13 mouse cellular contexts compared by ENCODE assay signal in genomic region chr2:166029232-166029631, GRCm38 (mm10). TPM values are rescaled to one million over a fixed set of nuclear protein-coding genes. Genes with fewer than 3 reads are reported as not detected.
A peak's percentile ranks its signal among the peaks of the same experiment; 100 is the strongest.
DNase-seq lines count a peak whose midpoint lies in the region; ATAC-seq and TF ChIP-seq lines count a peak whose summit lies in the region.
"Had no signal": no experiment of that assay in that cellular context is flagged by ENCODE, and none has a peak within 500 bp of the region (broad histone marks: within the 10 kb centered on the region; RNA-seq: fewer than 3 reads in every experiment).

No protein-coding gene starts in this region.

- no peaks in the 10 kb centered on the region for H3K27me3 ChIP-seq in heart, adult 2 months (ENCODE audit: control insufficient read depth, insufficient read depth, low read length)
- H3K27me3 ChIP-seq in hindbrain, postnatal 0 days (ENCODE audit: insufficient read depth, low read length): no peaks in the 10 kb centered on the region
- H3K27me3 ChIP-seq: CH12.LX; midbrain, embryonic 12.5 days had no signal

- no peak overlapping the region for H3K9ac ChIP-seq in heart, adult 2 months (ENCODE audit: low read depth, low read length)
- no peak overlapping the region for H3K9ac ChIP-seq in hindbrain, postnatal 0 days (replicated peaks; ENCODE audit: low read length)
- H3K9ac ChIP-seq: midbrain, embryonic 12.5 days had no signal

- H3K4me1 ChIP-seq in heart, adult 2 months (ENCODE audit: control insufficient read depth, insufficient read depth, low read length): peaks cover 30% of the 10 kb centered on the region
- peaks cover 6% of the 10 kb centered on the region; the same call in 1 of the 2 replicates for H3K4me1 ChIP-seq in hindbrain, postnatal 0 days (ENCODE audit: insufficient read depth, low read length)

- TF ChIP-seq CTCF in heart, adult 2 months (IDR thresholded peaks at IDR 0.05): no peak
- TF ChIP-seq CTCF in layer of hippocampus, adult 2 months (conservative IDR thresholded peaks at IDR 0.05): no peak
- TF ChIP-seq CTCF in hindbrain, postnatal 0 days (IDR thresholded peaks at IDR 0.05; ENCODE audit: low read depth): no peak

- H3K36me3 ChIP-seq in heart, adult 2 months (ENCODE audit: control insufficient read depth, insufficient read depth, low read length): peaks cover 25% of the 10 kb centered on the region
- no peaks in the 10 kb centered on the region for H3K36me3 ChIP-seq in hindbrain, postnatal 0 days (ENCODE audit: insufficient read depth, low read length)
- H3K36me3 ChIP-seq: midbrain, embryonic 12.5 days had no signal

- no peaks in the 10 kb centered on the region for H3K9me3 ChIP-seq in hindbrain, postnatal 0 days (ENCODE audit: low read length)
- H3K9me3 ChIP-seq: midbrain, embryonic 12.5 days had no signal

- H3K27ac ChIP-seq in heart, adult 2 months: peak overlapping the region; percentile 6; the same call in 1 of the 2 replicates
- peak overlapping the region; percentile 51 for H3K27ac ChIP-seq in layer of hippocampus, adult 2 months
- H3K27ac ChIP-seq in hindbrain, postnatal 0 days: 0 out of 2 replicates have a peak overlapping the region, but pooled peaks have one; percentile 26
- H3K27ac ChIP-seq: midbrain, embryonic 12.5 days had no signal

- TF ChIP-seq EP300 in heart, adult 2 months (IDR thresholded peaks at IDR 0.05; ENCODE audit: insufficient read depth, low read depth, low read length): no peak

- intact Hi-C loops in heart, adult 2 months (cut with DNase I): no loop called here

- H3K4me3 ChIP-seq in heart, adult 2 months: no peak overlapping the region
- no peak overlapping the region for H3K4me3 ChIP-seq in layer of hippocampus, adult 2 months
- H3K4me3 ChIP-seq in hindbrain, postnatal 0 days (ENCODE audit: low read length): no peak overlapping the region
- H3K4me3 ChIP-seq: midbrain, embryonic 12.5 days had no signal

- no peak for DNase-seq in heart, adult 2 months
- DNase-seq in heart, adult 9 months (ENCODE audit: low spot score in 2 of 2): no peak
- no peak for DNase-seq in layer of hippocampus, adult 2 months (ENCODE audit: low spot score in 2 of 2)
- no peak for DNase-seq in layer of hippocampus, adult 18-20 months (ENCODE audit: low spot score in 2 of 2)
- peak; percentile 54 for DNase-seq in A20 (ENCODE audit: low read depth, low spot score)
- no peak for DNase-seq in hindbrain, postnatal 0 days (ENCODE audit: low spot score)
- no peak for DNase-seq in right cerebral cortex, adult 18-20 months
- DNase-seq in layer of hippocampus, adult 11-12 months (ENCODE audit: low spot score): no peak
- DNase-seq: cerebellum, adult 9-10 months; kidney, postnatal 25 days; thymus, postnatal 25 days had no signal

- WGBS in heart, adult 2 months: 27% methylated on average over 4 of the region's 4 CpGs
- 38% methylated on average over 4 of the region's 4 CpGs for WGBS in hindbrain, postnatal 0 days

- ATAC-seq in hindbrain, postnatal 0 days: no peak

- TF ChIP-seq POLR2A in heart, adult 2 months (IDR thresholded peaks at IDR 0.05; ENCODE audit: insufficient read depth, low read depth, low read length): no peak

- H3K4me2 ChIP-seq in hindbrain, postnatal 0 days (ENCODE audit: low read depth, low read length): no peak overlapping the region
- H3K4me2 ChIP-seq: midbrain, embryonic 12.5 days had no signal

- peaks cover 10% of the 10 kb centered on the region for H3K79me2 ChIP-seq in heart, adult 2 months (replicated peaks; ENCODE audit: control insufficient read depth, insufficient read depth, low read length)

RNA-seq across cellular contexts. Expression of gene Ncoa3, which starts 36.8 kb away (rescaled TPM):
- total RNA-seq in heart, adult 2 months (2021): 10 to 100 TPM; 29.1 to 32.1 TPM
- polyA plus RNA-seq in heart, adult 2 months (2012; rRNA removed): 20.1 and 25.7 TPM in 2 replicates
- 10 to 100 TPM; 27.8 to 37.7 TPM for total RNA-seq in layer of hippocampus, adult 2 months (2021)
- total RNA-seq in layer of hippocampus, adult 18-20 months (2021): 10 to 100 TPM; 30.0 to 33.8 TPM
- 28.3 and 29.2 TPM in 2 replicates for total RNA-seq in hindbrain, postnatal 0 days (2014; rRNA removed)
- polyA plus RNA-seq in hindbrain, postnatal 0 days (2015; fragmentation: Nextera tagmentation; extraction: Ambion mirVana): 10.7 and 10.8 TPM in 2 replicates
